Mouse (Mus musculus): Measurements from ENCODE around the gene Mafb. TPM values are rescaled to one million over a fixed set of nuclear protein-coding genes. Genes with fewer than 3 reads are reported as not detected.

Mafb gene
- polyA plus RNA-seq, 1 experiment from 2014 or later = 5.3 TPM

Other genes with a start within 250 kb of the Mafb start
- gene Gm826, start 32.9 kb downstream of the Mafb start, polyA plus RNA-seq (2016; fragmentation: Nextera tagmentation; extraction: Ambion mirVana) = 0.19 and 0.36 TPM in 2 replicates

All from embryonic facial prominence, embryonic 10.5 days (tissue).